Mouse (Mus musculus) kidney, adult 2 months (tissue): Measurements from ENCODE around the gene Olfr1330. TPM values are rescaled to one million over a fixed set of nuclear protein-coding genes. Genes with fewer than 3 reads are reported as not detected.
"Not testable (repeated sequence)": the region's sequence is repeated elsewhere in the genome, so short reads cannot be mapped to it uniquely, and the experiment has no call there.

ENCODE experiments used
- DNase-seq: peaks from one replicate; pipeline ENCODE4 v3.0.0; 2021
- H3K27ac ChIP-seq: fragments of 200-500 bp; 2 replicates; pipeline ENCODE4 v1.5.1; 2012; ENCODE audit warnings: low read depth, low read length, control low read depth, inconsistent platforms; ENCODE audit not compliant: insufficient read depth
- H3K27me3 ChIP-seq: fragments of 200-500 bp; replicated peaks from 2 replicates; pipeline ENCODE4 v1.6.1; 2012; ENCODE audit warnings: mild to moderate bottlenecking, moderate library complexity, low read length, inconsistent platforms; ENCODE audit not compliant: control insufficient read depth, insufficient read depth
- H3K36me3 ChIP-seq: fragments of 200-500 bp; 2 replicates; pipeline ENCODE4 v1.6.1; 2012; ENCODE audit warnings: mild to moderate bottlenecking, moderate library complexity, low read length, inconsistent platforms; ENCODE audit not compliant: control insufficient read depth, insufficient read depth
- H3K4me1 ChIP-seq: fragments of 200-500 bp; 2 replicates; pipeline ENCODE4 v1.6.1; 2011; ENCODE audit warnings: low read length; ENCODE audit not compliant: control insufficient read depth, insufficient read depth
- H3K4me3 ChIP-seq: fragments of 200-500 bp; 2 replicates; pipeline ENCODE4 v1.5.1; 2011; ENCODE audit warnings: mild to moderate bottlenecking, low read depth, low read length, control low read depth; ENCODE audit not compliant: insufficient read depth
- CTCF ChIP-seq: fragments of 200-500 bp; conservative IDR thresholded peaks from 2 replicates; pipeline ENCODE4 v1.5.1; 2011; ENCODE audit warnings: low read depth, mild to moderate bottlenecking, control low read depth, low read length, moderate library complexity, mixed read lengths; ENCODE audit not compliant: insufficient read depth, insufficient read length
- POLR2A ChIP-seq: fragments of 200-500 bp; IDR thresholded peaks from one replicate; pipeline ENCODE4 v1.6.1; 2011; ENCODE audit warnings: low read depth, low read length, control low read depth
- WGBS: fragments of 180-500 bp; shearing (Covaris S2); methylation state at CpG from one replicate; pipeline ENCODE4 v1.1.7; 2018; 5-methylcytosine and 5-hydroxymethylcytosine counted together
- polyA plus RNA-seq: library from polyadenylated mRNA; depleted of rRNA; stranded (reverse); fragments of >200 nt; gene quantifications from 2 replicates; pipeline ENCODE4 v1.2.3, GENCODE M21; 2012; rRNA removed

Gene Olfr1330
- polyA plus RNA-seq, result not detected in 2 replicates

GRCm38 (mm10) chr4:118888297-118888696 is at the start of gene Olfr1330:
Olfr1330 (plus strand) TSS chr4:118888597.
- TF ChIP-seq CTCF (no peak), POLR2A (no peak)
- no peak for DNase-seq
- H3K27ac ChIP-seq, result no peak within 1 kb of the TSS
- no peaks in the 10 kb centered on the region for H3K4me1 ChIP-seq
- H3K36me3 ChIP-seq, result no peaks in the 10 kb centered on the region
- H3K27me3 ChIP-seq, result 0 out of 2 replicates have a peak, but pooled peaks cover 1% of the 10 kb centered on the region
- no peak within 1 kb of the TSS for H3K4me3 ChIP-seq
- 78% methylated on average over 1 of the region's 1 CpGs for WGBS

DNA sequence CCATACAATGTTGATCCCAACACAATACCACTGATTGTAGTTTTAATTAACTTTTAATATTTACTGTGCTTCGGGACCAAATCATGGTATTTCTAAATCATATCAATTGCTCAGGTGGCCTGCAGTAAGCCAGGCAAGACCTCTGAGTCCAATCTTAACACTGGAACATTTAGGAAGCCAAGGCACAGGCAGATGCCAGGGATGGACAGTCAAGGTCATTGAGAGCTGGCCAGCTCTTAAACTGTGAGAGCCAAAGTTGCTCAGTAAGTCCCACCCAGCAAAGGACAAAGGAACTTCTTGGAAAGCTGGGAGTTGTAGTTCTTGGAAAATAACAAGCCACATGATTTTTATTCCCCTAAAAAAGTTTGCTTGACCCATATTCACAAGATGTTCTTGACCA is 26.6 kb upstream of the Olfr1330 start:
- H3K4me3 ChIP-seq, result no peak overlapping the region
- H3K4me1 ChIP-seq, result no peaks in the 10 kb centered on the region
- TF ChIP-seq POLR2A (no peak), CTCF (no peak)
- DNase-seq, result no peak
- no peak overlapping the region for H3K27ac ChIP-seq
- H3K36me3 ChIP-seq, result no peaks in the 10 kb centered on the region
- 77% methylated on average over 1 of the region's 1 CpGs for WGBS
- no peaks in the 10 kb centered on the region for H3K27me3 ChIP-seq

GRCm38 (mm10) chr4:118862704-118863103 is 25.7 kb upstream of the Olfr1330 start:
- H3K27me3 ChIP-seq, result no peaks in the 10 kb centered on the region
- no peaks in the 10 kb centered on the region for H3K36me3 ChIP-seq
- WGBS, result 59% methylated on average over 4 of the region's 4 CpGs

DNA sequence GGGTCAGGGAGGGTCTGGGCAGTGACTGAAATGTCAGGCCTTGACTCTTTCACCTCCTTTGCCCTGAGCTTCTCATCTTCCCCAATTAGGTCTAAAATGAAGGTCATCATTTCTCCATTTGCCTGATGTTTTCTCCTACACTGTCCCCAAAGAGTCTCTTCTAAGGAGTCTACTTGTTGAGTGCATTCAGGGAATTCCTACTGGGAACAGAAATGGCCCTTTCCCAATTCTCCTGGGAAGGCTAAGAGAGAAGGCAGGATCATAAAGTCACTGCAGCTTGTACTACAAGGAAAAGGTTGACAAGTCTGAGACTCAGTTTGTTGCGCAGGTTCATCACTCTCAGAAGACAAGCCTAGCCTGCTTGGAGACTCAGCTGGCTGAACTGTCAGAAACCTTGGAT is 24.0 kb upstream of the Olfr1330 start, which contains the start of gene Olfr1331:
TSS of gene Olfr1331 (plus strand) at position 301 of the 400 bp plus-strand sequence.
- DNase-seq, result no peak
- TF ChIP-seq CTCF, result no peak
- no peak for TF ChIP-seq POLR2A
- H3K4me3 ChIP-seq, result no peak within 1 kb of the TSS
- H3K27ac ChIP-seq, result no peak within 1 kb of the TSS
- no peaks in the 10 kb centered on the region for H3K27me3 ChIP-seq
- no peaks in the 10 kb centered on the region for H3K4me1 ChIP-seq
- no peaks in the 10 kb centered on the region for H3K36me3 ChIP-seq
- 94% methylated on average over 1 of the region's 1 CpGs for WGBS

More at GRCm38 (mm10) chr4:118862704-118863103, 25.7 kb upstream of the Olfr1330 start:
- no peak overlapping the region for H3K27ac ChIP-seq
- TF ChIP-seq CTCF, result no peak
- TF ChIP-seq POLR2A, result no peak
- no peak for DNase-seq
- no peak overlapping the region for H3K4me3 ChIP-seq
- no peaks in the 10 kb centered on the region for H3K4me1 ChIP-seq

- TF ChIP-seq CTCF, result no peak
- no peak for TF ChIP-seq POLR2A
- Histone ChIP-seq H3K27me3 (no peaks in the 10 kb centered on the region), H3K4me1 (no peaks in the 10 kb centered on the region), H3K27ac (no peak overlapping the region), H3K36me3 (no peaks in the 10 kb centered on the region), H3K4me3 (no peak overlapping the region)
- DNase-seq, result no peak
These were observed 20.8 kb upstream of the Olfr1330 start for GRCm38 (mm10) chr4:118867566-118867965.

DNA sequence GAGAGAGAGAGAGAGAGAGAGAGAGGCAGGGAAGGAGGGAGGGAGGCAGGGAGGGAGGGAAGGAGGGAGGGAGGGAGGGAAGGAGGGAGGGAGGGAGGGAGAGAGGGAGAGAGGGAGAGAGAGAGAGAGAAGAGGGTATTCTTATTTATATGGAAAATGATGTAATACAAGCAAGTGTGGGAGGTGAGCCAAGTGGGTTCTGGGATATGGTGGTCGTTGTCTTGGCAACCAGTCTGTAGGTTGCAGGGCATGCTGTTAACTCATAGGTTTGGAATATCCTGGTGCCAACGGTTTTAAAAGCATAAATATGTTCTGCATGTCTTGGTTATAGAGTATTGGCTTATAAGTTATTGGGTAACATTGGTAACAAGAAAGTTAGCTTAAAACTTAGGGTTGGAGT is 13.6 kb downstream of the Olfr1330 start:
- Histone ChIP-seq H3K36me3 (no peaks in the 10 kb centered on the region), H3K27ac (no peak overlapping the region), H3K4me3 (no peak overlapping the region), H3K4me1 (no peaks in the 10 kb centered on the region), H3K27me3 (no peaks in the 10 kb centered on the region)
- DNase-seq, result no peak
- TF ChIP-seq POLR2A, result no peak
- TF ChIP-seq CTCF, result no peak
- 67% methylated on average over 2 of the region's 2 CpGs for WGBS

GRCm38 (mm10) chr4:118917365-118917764 is 29.0 kb downstream of the Olfr1330 start, which contains the start of gene Olfr1329:
Olfr1329 (minus strand) TSS chr4:118917465.
- not testable (repeated sequence) for H3K4me1 ChIP-seq, DNase-seq, H3K36me3 ChIP-seq, H3K4me3 ChIP-seq, H3K27me3 ChIP-seq, H3K27ac ChIP-seq
- WGBS, result 59% methylated on average over 2 of the region's 2 CpGs

DNA sequence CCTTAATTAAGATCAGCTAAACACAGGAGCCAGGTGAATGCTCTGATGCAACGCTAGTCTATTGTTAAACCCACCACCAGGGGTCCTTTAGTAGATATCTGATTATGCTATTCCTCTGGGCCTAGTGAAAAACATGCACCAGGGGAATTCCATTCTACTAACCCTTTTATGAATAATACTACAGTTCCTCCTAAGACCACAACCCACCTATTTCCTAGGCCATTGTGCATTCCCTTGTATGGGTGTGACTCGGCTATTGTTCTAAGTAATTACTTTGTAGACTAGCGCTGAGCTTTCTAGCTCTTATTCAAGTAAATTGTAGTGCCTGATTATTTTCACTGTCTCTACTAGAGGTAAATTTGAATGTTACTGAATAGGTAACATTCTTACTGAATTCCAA is 42.9 kb downstream of the Olfr1330 start:
- not testable (repeated sequence) for H3K4me3 ChIP-seq, H3K4me1 ChIP-seq, H3K27ac ChIP-seq, H3K27me3 ChIP-seq, H3K36me3 ChIP-seq, DNase-seq
- 84% methylated on average over 3 of the region's 3 CpGs for WGBS
